Mouse (Mus musculus) liver, postnatal 0 days (tissue): ENCODE measurements around the gene Hnf1a. TPM values are rescaled to one million over a fixed set of nuclear protein-coding genes. Genes with fewer than 3 reads are reported as not detected.
A peak's percentile ranks its signal among the peaks of the same experiment; 100 is the strongest.

Experiments used
- ATAC-seq: fragments of 200-750 bp; cut with Nextera tagmentation; 2 replicates; pipeline ENCODE4 v1.8.0; 2017; ENCODE audit warnings: mild to moderate bottlenecking, moderate library complexity
- DNase-seq: peaks from one replicate; pipeline ENCODE4 v3.0.0-alpha.2; 2016
- H3K27ac ChIP-seq: fragments of 300-500 bp; sonication (generic); 2 replicates; pipeline ENCODE4 v1.5.1; 2014; ENCODE audit warnings: antibody characterized with exemption, moderate library complexity, mild to moderate bottlenecking, low read depth
- H3K27me3 ChIP-seq: fragments of 300-500 bp; sonication (generic); 2 replicates; pipeline ENCODE4 v1.6.1; 2014; ENCODE audit warnings: low read length, control low read depth, mixed read lengths; ENCODE audit not compliant: insufficient read depth
- H3K36me3 ChIP-seq: fragments of 300-500 bp; sonication (generic); replicated peaks from 2 replicates; pipeline ENCODE4 v1.6.1; 2014; ENCODE audit warnings: mild to moderate bottlenecking, control low read depth, low read length, moderate library complexity, mixed read lengths; ENCODE audit not compliant: insufficient read depth
- H3K4me1 ChIP-seq: fragments of 300-500 bp; sonication (generic); 2 replicates; pipeline ENCODE4 v1.6.1; 2014; ENCODE audit warnings: antibody characterized with exemption, mild to moderate bottlenecking, control low read depth; ENCODE audit not compliant: insufficient read depth
- H3K4me2 ChIP-seq: fragments of 300-500 bp; sonication (generic); 2 replicates; pipeline ENCODE4 v1.6.1; 2014; ENCODE audit warnings: low read depth, mild to moderate bottlenecking, low read length, moderate library complexity, mixed read lengths
- H3K4me3 ChIP-seq: fragments of 300-500 bp; sonication (generic); 2 replicates; pipeline ENCODE4 v1.5.1; 2014; ENCODE audit warnings: low read depth, low read length
- H3K9ac ChIP-seq: fragments of 300-500 bp; sonication (generic); replicated peaks from 2 replicates; pipeline ENCODE4 v1.6.1; 2014; ENCODE audit warnings: mild to moderate bottlenecking, moderate library complexity
- H3K9me3 ChIP-seq: fragments of 300-500 bp; sonication (generic); 2 replicates; pipeline ENCODE4 v1.6.1; 2016; ENCODE audit warnings: mild to moderate bottlenecking, control low read depth, low read length, mixed read lengths
- CTCF ChIP-seq: sonication (generic); IDR thresholded peaks from 2 replicates; pipeline ENCODE4 v1.5.1; 2016; ENCODE audit warnings: antibody characterized with exemption, low read depth
- EP300 ChIP-seq: IDR thresholded peaks from 2 replicates; pipeline ENCODE4 v1.6.1; 2016; ENCODE audit warnings: antibody characterized with exemption, low read depth, mild to moderate bottlenecking
- WGBS: fragments of 180-500 bp; shearing (Covaris S2); extraction: QIAGEN DNeasy Blood & Tissue Kit; methylation state at CpG from one replicate; pipeline ENCODE4 v1.1.7; 2014; ENCODE audit not compliant: insufficient replicate concordance; 5-methylcytosine and 5-hydroxymethylcytosine counted together
- polyA plus RNA-seq: library from polyadenylated mRNA; unstranded; fragments of >200 nt; fragmentation: Nextera tagmentation; extraction: Ambion mirVana; gene quantifications from 2 replicates; pipeline ENCODE4 v1.2.1, GENCODE M21; 2015

Gene Hnf1a
- polyA plus RNA-seq = 5.6 and 7.0 TPM in 2 replicates

DNA sequence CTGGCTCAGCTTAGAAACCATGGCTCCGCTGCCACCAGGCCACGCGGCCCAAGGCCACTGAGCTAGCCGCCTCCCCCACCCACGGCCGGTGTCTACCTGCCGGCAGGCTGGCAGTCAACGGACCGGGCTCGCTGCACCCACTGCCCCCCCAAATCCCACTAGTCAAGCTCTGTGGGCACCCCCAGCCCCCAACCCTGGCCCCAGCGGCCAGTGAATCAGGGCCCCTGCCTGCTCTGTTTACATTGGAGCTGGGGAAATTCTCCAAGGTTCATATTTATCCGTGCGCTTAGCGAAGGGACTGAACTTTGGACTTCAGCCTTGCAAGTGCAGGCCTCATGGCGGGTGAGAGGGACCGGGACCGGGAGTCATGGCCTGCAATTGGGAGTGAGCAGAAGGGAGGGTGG is at the start of gene Hnf1a:
Gene Hnf1a (minus strand): TSS at position 271 of the 404 bp plus-strand sequence.
- 63% methylated on average over 12 of the region's 17 CpGs for WGBS
- Histone ChIP-seq H3K36me3 (no peaks in the 10 kb centered on the region), H3K9me3 (no peaks in the 10 kb centered on the region), H3K27me3 (no peaks in the 10 kb centered on the region), H3K9ac (peak within 1 kb of the TSS; percentile 76), H3K27ac (peak within 1 kb of the TSS; percentile 90), H3K4me2 (peak within 1 kb of the TSS; percentile 64), H3K4me3 (peak within 1 kb of the TSS; percentile 56), H3K4me1 (peaks cover 10% of the 10 kb centered on the region)
- TF ChIP-seq EP300 (peak; percentile 30; the same call in 1 of the 2 replicates), CTCF (no peak)
- ATAC-seq = peak; percentile 84
- DNase-seq = peak; percentile 66

DNA sequence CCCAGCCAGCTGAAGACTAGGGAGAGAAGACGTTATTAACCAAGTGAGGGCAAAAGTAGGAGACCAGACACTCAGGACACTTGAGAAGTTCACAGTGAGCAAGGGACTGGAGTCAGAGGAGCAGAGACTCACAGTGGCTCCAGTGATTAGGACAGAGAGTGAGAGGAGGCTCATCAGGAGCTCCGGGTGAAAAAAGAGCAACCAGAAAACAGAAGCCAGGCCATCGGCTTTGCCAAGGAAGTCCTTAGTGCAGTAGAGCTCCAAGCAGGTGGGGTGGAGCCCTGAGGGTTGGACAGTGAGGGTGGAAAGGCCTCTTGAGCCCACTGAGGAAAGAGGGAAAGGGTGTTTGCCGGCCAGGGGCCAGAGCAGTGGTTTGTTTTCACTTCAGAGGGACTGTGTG is 47.9 kb upstream of the Hnf1a start:
- DNase-seq (no peak), ATAC-seq (no peak)
- H3K4me3 ChIP-seq = peak overlapping the region; percentile 21; the same call in 1 of the 2 replicates
- TF ChIP-seq EP300 (no peak), CTCF (no peak)
- peak overlapping the region; percentile 50 for H3K4me2 ChIP-seq
- no peaks in the 10 kb centered on the region for H3K9me3 ChIP-seq
- WGBS = 21% methylated on average over 4 of the region's 4 CpGs
- H3K4me1 ChIP-seq = peaks cover 46% of the 10 kb centered on the region
- H3K9ac ChIP-seq = peak overlapping the region; percentile 58
- H3K27ac ChIP-seq = peak overlapping the region; percentile 45
- H3K36me3 ChIP-seq = peaks cover 6% of the 10 kb centered on the region; the same call in 1 of the 2 replicates
- no peaks in the 10 kb centered on the region for H3K27me3 ChIP-seq

DNA sequence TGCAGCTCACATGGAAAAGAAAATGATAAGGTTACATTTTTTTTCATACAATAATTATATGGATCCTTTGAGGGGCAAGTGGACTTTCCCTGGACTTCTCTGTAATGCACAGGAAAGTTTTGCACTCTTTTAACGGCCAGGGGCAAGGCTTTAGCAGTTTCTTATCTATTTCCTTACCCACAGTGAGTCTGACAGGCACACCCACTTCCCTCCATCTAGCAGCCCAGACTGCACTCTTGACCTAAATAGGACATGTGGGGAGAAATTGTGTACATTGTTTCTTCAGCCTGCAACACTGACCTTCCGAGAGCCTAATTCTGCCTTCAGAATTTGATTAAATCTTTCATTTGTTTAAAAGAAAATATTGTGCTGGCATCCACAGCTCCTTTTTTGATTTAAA is 47.4 kb upstream of the Hnf1a start:
- H3K9ac ChIP-seq = no peak overlapping the region
- H3K27ac ChIP-seq = peak overlapping the region; percentile 23; the same call in 1 of the 2 replicates
- H3K9me3 ChIP-seq = no peaks in the 10 kb centered on the region
- peak overlapping the region; percentile 50 for H3K4me2 ChIP-seq
- H3K36me3 ChIP-seq = peaks cover 6% of the 10 kb centered on the region; the same call in 1 of the 2 replicates
- TF ChIP-seq CTCF = no peak
- TF ChIP-seq EP300 = peak; percentile 60; the same call in 1 of the 2 replicates
- H3K4me1 ChIP-seq = peaks cover 51% of the 10 kb centered on the region
- 0 out of 2 replicates have a peak overlapping the region, but pooled peaks have one; percentile 11 for H3K4me3 ChIP-seq
- no peaks in the 10 kb centered on the region for H3K27me3 ChIP-seq
- DNase-seq = no peak
- 9% methylated on average over 2 of the region's 2 CpGs for WGBS
- ATAC-seq = peak; percentile 53

DNA sequence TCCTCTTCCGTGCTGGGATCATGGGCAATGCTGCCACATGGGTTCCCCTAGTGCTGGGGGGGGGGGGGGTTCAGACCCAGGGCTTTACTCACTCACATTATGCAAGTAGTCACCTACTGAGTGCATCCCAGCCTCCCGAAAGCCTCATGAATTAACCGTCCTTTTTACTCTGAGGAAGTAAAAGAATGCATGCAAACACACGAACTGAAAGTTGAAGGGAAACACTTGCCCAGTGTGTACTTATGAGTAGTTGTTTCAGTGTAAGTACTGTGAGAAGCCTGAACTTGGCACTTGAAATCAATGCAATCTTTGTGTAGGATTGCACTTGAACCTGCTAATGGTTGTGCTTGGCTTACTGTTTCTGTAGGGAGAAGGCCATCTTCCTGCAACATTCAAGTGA is 44.2 kb upstream of the Hnf1a start:
- peak overlapping the region; percentile 64 for H3K27ac ChIP-seq
- H3K4me3 ChIP-seq = no peak overlapping the region
- H3K4me2 ChIP-seq = peak overlapping the region; percentile 47
- ATAC-seq (no peak), DNase-seq (no peak)
- H3K9me3 ChIP-seq = no peaks in the 10 kb centered on the region
- 24% methylated on average over 4 of the region's 4 CpGs for WGBS
- peaks cover 66% of the 10 kb centered on the region for H3K4me1 ChIP-seq
- no peak for TF ChIP-seq EP300
- TF ChIP-seq CTCF = no peak
- no peaks in the 10 kb centered on the region for H3K27me3 ChIP-seq
- no peaks in the 10 kb centered on the region for H3K36me3 ChIP-seq
- no peak overlapping the region for H3K9ac ChIP-seq

DNA sequence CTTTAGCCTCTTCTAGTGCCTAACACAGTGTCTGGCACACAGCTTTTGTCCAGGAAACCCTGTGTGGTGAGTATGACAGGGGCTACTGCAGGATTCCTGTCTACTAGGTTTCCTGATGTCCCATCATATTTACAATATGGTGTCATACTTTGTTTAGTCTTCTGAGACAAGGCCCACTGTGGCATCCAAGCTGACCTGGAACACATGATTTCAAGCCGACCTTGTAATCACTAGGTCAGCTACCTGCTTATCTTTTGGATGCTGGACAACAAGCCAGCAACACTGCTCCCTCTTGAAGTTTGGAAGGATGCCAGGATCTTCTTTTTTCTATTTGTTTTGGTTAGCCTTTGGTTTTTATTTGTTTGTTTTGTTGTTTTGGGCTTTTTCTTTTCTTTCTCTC is 43.7 kb upstream of the Hnf1a start:
- Histone ChIP-seq H3K36me3 (no peaks in the 10 kb centered on the region), H3K4me3 (no peak overlapping the region), H3K27me3 (no peaks in the 10 kb centered on the region), H3K4me2 (peak overlapping the region; percentile 47), H3K27ac (peak overlapping the region; percentile 86), H3K9me3 (no peaks in the 10 kb centered on the region), H3K9ac (0 out of 2 replicates have a peak overlapping the region, but pooled peaks have one; percentile 30), H3K4me1 (peaks cover 71% of the 10 kb centered on the region)
- TF ChIP-seq CTCF = no peak
- TF ChIP-seq EP300 = 0 out of 2 replicates have a peak, but pooled peaks have one; percentile 48
- peak; percentile 41 for ATAC-seq
- DNase-seq = no peak
- 20% methylated on average over 1 of the region's 1 CpGs for WGBS

DNA sequence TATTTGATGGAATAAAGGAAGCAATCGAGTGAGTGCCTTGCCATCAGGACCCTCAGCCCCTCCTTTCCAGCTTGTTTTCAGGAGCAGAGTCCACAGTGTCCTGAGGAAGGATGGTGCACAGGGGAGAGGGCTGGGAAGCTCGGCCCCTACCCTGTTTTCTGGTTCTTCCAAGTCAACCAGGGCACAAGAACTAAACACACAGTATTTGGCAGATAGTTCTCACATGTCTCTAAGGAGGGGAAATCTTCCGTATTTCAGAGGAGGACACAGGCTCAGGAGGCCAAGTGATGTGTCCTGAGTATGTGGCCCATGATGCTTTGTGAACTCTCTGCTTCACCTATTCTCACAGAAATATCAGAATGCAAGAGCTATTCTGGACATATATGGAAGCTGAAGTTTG is 42.5 kb upstream of the Hnf1a start:
- ATAC-seq (no peak), DNase-seq (no peak)
- TF ChIP-seq EP300 = no peak
- TF ChIP-seq CTCF = no peak
- Histone ChIP-seq H3K4me1 (peaks cover 69% of the 10 kb centered on the region), H3K4me3 (peak overlapping the region; percentile 97), H3K27ac (peak overlapping the region; percentile 96; the same call in 1 of the 2 replicates), H3K4me2 (peak overlapping the region; percentile 98), H3K9me3 (no peaks in the 10 kb centered on the region), H3K27me3 (no peaks in the 10 kb centered on the region), H3K36me3 (no peaks in the 10 kb centered on the region), H3K9ac (0 out of 2 replicates have a peak overlapping the region, but pooled peaks have one; percentile 3)
- WGBS = 53% methylated on average over 3 of the region's 3 CpGs
